Mouse (Mus musculus) cerebellum, adult (tissue): ENCODE measurements at regions not wholly inside any gene's neighbourhood (a gene's known extent, or its start where the extent isn't known, plus 50 kb on each side); places are given as distances from the start of the nearest gene placed in this dataset.

Source experiments
- ATAC-seq: cut with Nextera tagmentation; 2 replicates; pipeline ENCODE4 v1.9.2; 2017; ENCODE audit warnings: mild to moderate bottlenecking, moderate library complexity, mixed read lengths; ENCODE audit not compliant: insufficient number of reproducible peaks, low FRiP score, low TSS enrichment

DNA sequence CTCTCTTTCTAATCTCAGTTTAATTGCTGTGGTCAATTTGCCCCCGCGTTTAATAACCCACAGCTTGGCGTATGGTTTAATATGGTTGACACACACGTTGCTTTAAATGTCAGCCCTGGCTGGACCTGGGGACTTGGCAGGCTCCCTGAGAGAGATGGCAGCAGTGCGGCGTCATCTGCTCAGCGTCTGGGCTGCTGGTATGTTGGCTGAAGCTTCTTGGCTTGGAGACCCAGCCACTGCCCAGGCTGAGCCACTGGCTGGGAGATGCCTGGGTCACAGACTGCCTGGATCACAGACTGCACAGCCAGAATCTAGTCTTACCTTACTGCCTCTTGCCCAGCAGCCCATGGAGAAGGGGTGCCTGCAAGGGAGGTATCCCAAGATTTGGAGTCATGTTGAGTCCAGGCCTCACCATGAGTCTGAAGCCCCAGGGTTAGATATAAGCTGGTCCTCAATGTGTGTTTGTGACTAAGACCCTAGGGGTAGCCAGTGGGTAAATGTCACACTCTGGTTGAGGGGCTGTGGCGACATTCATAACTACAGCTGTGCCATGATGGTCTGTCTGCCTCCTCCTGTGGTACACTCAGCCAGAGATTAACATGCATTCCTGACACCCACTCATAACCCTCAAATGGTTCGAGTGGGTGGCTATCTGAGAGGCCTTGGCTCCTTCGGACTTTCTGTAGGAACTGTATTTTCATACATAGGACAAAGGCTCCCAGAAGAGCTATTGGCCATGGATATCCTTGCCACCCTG lies 99.8 kb upstream of the Irx3 start:
- no peak for ATAC-seq

DNA sequence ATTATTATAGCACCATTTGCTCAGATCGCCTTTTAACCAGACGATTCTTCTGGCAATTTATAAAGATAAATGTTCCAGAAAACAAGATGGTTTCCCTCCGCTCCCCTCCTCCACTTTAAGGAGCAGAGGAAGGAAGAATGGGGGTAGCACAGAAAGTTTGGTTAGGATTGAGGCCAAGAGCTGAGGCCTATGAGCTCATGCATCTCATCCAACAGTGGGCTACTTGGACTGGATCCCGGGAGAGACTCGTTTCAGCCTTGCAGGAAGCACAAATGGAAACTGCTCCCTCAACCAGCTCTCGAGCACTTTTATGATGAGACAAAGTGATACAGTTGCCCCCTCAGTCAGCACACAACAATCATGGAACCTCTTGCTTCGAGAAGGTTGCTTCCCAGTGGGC lies 97.9 kb upstream of the Irx3 start:
- ATAC-seq: no peak

DNA sequence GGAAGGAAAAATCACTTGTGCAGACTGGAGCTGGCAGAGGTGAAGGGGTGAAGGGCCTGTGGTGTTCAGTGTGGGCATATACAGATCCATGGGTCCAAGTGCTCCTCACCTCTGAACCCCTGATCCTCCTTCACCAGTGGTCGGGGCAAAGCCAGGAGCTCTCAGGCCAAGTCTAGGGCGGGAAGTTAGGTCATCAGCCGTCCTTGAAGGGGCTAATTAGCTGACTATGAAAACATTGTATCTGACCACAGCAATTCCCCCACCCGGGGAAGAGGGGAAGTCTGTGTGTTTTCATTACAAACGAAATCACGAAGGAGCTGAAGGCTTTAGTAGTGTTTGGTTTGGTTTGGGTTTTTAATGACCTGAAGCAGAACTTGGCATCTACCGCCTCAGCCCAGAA lies 95.5 kb upstream of the Irx3 start:
- ATAC-seq: no peak

DNA sequence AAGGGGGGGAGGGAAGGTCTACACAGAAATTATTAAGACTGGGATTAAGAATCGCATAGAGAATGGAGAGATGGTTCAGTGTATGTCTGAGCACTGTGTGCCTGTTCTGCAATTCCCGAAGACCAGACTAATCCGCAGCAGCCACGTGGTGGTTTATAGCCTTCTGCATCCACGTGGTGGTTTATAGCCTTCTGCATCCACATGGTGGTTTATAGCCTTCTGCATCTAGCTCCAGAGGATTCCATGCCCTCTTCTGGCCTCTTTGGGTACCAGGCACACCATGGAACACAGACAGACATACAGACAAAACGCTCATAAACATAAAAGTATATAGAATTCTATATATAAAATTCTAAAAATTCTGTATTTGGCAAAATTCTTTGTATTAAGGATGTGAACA lies 94.1 kb upstream of the Irx3 start:
- ATAC-seq: no peak

DNA sequence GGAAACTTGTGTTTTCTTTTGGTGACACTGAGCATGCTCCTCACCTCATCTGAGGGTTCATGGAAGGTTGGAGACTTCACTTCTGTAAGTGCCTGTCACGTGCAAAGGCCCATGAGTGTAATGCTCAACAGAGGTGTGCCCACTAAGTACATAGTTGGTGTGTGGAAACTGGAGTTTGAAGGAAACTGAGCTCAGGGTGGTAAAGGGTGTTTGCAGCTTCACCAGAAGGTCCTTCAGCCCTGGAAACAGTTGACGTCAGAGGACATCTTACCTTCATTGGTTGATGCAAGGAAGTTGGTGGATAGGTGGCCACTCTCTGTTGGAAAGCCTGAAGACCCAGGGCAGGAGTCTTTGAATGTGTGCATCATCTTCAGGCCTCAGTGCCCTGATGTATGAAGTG lies 83.0 kb upstream of the Irx3 start:
- no peak for ATAC-seq

DNA sequence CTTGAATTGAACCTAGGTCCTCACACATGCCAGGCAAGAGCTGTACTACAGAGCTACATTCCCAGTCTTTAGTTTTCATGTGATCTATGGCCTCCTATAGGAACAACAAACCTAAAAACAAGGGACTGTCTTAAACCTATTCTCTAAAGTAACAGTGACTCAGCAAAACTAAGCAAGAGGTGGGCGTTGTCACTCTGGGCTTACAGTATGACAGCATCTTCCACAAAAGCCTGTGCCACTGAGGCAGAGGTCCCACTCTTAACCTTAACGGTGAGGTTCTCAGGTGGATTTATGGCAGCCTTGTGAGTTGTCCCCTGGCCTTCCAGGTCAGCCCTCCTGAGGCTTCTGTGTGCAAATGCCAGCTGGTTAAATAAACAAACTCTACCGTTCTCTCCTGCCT lies 82.5 kb upstream of the Irx3 start:
- no peak for ATAC-seq

DNA sequence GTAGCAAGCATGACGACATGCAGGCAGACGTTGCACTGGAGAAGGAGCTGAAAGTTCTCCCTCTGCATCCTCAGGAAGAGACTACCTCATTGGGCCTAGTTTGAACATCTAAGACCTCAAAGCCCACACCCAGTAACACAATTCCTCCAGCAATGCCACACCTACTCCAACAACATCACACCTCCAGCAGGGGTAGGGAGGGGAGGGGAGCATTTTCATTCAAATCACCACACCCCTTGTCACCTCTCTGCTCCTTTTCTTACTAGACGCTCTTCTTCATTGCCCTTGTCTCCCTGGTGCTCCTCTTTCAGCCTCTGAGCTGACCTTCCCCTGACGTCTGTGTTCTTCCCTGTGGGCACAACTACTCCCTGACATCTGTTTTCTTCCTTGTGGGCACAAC lies 81.1 kb upstream of the Irx3 start:
- ATAC-seq: no peak

DNA sequence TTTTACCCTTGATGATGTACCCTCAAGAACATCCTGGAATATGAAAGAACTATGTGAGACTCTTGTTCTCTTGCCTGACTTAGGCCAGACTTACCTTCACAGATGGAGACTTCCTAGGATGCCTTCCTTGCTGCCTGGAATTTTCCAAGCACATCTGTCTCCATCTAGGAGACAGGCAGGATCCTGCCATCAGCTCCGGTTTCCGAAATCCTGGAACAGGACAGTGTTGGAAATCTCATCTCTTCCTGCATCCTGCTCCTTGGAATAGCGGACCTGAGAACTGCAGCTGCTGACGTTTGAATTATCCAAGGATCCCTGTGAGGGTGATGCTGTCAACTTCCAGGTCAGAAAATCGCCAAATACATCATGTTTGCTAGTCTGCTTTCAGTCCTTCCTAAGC lies 77.0 kb upstream of the Irx3 start:
- ATAC-seq: no peak

DNA sequence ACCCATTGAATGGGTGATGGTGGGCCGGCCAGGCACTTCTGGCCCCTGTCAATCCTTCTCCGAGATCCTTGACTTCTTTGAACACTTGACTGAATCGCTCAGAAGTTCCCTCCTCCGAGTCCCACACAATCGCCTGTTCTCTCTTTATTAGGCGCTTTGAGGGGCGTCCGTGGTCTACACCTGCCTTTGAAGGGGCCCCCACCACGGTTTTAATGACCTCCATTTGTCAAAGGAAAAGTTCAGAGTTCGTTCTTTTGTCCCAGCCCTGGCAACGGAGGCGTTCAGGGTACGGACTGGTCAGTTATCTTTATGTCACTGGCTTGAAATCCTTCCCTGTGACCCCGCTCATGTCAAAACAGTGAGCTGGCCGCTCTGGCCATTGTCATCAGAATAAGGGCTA lies 74.3 kb upstream of the Irx3 start:
- ATAC-seq: no peak

DNA sequence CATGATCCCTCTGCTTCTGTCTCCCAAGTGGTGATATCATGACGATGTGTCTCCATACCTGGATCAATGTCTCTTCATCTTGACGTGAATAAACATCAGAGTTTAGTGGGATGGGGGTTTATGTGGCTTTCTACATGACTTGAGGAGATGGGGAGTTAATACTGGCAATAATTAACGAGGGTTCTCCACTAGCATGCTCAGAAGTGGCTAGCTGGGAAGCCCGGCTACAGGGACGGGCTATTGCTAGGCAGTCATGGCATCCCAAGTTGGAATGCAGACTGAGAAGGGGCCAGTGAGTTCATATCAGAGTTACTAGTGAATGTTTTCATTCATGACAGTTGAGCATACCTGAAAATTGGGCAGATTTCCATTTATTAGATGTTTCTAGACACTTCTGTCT lies 71.4 kb upstream of the Irx3 start:
- ATAC-seq: no peak

DNA sequence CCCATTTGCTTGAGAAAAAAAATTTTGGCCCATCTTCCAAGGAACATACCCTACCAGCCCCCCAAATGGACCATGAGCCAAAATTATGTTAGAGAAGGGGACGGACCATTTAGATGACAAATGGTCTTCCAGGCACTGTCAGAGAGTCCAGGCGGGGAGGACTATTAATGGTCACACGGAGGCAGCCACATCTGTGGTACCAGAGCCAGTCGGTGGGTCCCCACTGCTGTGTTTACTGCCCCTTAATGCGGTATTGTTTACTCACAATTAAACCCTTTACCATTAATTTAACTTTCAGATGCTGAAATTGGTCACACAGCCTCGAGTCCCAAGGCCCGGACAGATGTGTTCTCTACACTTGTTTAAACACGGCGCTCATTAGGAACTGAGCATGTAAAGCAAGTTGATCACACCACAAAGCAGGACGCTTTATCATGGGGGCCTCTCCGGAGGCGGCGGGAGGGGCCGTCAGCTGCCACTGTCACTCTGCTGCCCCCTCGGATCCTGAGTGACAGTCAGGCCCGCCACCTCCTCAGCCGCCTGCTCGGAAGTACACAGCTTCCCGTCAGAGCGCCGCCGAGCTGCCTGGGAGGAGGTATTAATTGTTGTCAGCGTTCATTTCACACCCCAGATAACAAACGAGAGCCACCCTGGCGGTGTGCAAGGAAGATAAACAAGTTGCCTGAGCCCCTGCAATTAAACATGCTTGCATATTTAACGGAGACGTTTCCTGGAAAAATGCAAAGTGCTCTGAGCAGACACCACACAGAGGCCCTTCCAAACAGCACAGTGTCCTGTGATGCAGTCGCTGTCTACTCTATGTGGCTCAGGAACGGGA lies 70.6 kb upstream of the Irx3 start:
- ATAC-seq: no peak

DNA sequence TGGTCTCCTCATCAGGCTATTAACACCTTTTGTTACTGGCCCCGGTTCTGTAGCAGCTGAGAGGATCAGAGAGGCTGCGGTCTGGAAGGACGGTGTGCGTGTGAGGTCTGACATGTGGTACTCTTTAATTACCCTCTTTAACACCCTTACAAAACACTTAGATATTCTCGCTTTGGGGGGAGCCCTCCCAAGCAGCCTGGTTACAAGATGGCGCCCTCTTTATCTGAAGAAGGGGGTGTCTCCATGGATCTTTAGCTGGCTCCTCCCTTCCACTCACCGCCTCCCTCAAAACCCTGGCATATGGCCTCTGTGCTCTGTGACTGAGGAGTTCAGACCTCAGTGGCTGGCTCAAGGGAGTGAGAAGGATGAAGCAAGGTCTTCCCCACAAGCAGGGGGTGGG lies 65.2 kb upstream of the Irx3 start:
- no peak for ATAC-seq

DNA sequence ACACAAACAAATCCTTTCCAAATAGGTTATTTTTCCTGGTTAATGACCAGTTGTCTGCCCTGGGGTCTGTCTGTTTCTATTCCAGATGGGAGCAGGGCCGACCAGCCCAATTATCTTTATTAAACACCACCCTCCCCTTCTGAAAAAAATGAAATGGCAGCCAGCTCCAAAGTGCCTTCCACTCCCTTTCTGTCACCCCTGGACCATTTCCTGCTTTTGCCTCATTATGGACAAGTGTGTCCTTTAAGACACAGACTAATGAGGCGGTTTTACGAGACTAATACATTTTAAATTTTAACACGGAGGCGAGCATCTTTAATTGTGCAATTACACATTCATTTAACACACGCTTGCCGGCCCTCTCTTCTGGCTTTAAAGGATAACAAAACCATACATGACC lies 64.2 kb upstream of the Irx3 start:
- no peak for ATAC-seq

DNA sequence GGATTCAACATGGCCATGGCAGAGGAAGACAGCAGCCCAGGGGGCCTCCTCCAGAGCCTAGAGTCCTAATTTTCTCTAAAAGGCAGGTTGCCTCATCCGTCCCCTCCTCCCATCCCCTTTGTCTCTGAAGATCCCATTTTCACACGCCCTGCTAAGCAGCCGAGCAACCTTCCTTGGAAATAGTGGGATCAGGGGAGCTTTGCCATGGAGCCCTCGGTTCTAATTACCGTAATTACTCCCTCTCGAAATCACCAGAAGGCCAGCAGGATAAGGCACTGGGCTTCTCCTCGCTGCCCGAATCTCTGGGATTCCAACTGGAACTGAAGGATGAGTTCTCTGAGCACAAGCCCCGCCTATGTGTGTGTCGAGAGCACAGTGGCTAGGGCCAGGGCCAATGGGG lies 63.5 kb upstream of the Irx3 start:
- no peak for ATAC-seq

DNA sequence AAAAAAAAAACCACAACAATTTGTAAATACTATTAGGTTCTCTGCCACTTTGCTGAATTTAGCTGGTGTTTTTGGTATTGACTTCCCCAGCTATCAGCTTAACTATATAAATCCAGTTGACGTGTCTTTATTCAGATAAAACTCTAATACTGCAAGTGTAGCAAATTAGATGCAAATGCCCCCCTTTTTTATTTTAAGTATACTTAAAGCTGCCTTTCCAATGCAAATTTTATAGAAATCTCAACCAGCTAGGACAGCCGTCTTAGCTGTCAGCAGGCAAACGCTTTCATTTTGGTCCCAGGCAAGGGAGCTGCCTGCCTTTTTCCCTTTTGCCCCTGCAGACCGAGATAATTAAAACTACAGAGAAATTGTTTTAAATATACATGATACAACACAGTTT lies 61.6 kb upstream of the Irx3 start:
- ATAC-seq: no peak

DNA sequence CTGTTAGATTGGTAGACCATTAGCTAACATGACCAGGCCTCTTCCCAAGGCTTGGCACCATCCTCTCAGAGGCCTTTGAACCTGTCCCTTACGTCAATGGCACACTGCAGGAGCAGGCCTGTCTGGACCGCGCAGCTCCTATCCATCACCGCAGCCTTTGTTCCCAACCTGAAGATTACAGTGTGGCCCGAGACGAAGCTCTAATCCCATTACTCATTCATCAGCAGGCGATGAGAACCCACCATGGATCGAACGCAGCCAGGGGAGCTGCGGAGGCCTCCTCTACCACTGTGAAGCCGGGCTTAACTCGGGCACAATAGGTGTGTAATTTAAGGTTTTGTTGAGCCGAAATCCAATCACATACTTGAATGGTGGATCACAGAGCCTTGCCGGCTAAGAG lies 54.0 kb upstream of the Irx3 start:
- ATAC-seq: no peak

DNA sequence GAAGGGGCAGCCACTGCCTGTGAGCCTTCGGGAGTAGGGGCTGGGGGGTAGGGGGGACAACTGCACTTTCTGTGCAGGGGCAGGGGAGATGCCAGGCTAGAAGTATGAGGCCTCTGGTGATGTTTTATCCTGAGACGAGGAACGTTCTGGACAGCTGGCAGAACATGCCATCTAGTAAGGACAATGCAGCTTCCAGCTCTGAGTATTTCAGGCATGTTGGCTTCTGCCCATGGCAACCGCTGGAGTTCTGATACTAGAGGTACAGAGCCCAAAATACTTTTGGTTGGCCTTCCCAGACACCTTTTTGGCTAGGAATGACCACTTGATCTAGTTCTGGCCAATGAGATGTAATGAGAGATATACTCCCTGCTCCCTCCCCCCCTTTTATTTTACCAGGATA lies 52.5 kb upstream of the Irx3 start:
- ATAC-seq: no peak

DNA sequence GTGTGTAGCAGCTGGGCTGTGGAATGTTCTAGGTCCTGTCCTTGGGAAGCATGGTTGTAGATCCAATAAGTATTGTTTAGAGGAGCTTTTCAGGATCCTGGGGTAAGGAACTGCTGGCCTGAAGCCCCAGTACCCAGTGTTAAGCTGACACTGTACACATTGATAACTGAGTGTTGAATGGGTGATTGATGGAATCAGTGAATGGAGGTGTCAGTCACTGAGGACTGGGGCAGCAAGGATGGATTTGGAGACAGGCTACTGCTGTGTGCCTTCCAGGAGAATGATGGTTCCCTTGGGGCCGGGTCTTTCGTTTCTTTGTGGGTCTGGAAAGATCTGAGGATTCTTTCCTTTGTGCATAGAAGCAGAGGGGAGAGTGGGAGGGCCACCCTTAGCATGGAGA lies 51.9 kb upstream of the Irx3 start:
- no peak for ATAC-seq

DNA sequence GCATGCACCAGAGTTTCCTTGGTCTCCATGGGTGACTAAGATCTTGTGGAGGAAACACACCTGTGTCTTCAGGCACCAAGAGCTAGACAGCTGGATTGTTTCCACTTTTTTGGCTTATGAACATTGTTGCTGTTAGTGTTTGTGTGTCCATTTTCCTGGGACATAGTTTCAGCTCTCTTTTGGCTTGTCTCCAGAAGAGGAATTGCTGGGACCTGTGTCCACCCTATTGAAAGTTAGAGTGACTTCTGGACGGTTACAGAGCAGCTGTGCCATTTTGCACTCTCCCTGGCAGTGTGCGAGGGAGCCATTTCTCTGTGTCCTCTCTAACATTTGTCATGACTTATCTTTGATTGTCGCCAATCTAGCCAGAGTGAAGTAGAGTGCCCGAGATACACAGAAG lies 51.5 kb upstream of the Irx3 start:
- no peak for ATAC-seq
